Mouse (Mus musculus) lung, adult 2 months (tissue): ENCODE data around the gene Dpp7.

Experiments used
- CTCF ChIP-seq: fragments of 200-500 bp; IDR thresholded peaks from 2 replicates; pipeline ENCODE4 v1.5.1; 2011; ENCODE audit warnings: mild to moderate bottlenecking, low read length, control low read depth; ENCODE audit not compliant: insufficient read depth
- POLR2A ChIP-seq: fragments of 200-500 bp; IDR thresholded peaks from 2 replicates; pipeline ENCODE4 v1.6.1; 2011; ENCODE audit warnings: low read depth, mild to moderate bottlenecking, control low read depth, low read length, borderline replicate concordance; ENCODE audit errors: extremely low read depth

GRCm38 (mm10) chr2:25400291-25400690 lies 44.1 kb upstream of the Dpp7 start:
- TF ChIP-seq CTCF (no peak), POLR2A (no peak)
